Mouse (Mus musculus): ENCODE measurements around the gene Katnal1. TPM values are rescaled to one million over a fixed set of nuclear protein-coding genes. Genes with fewer than 3 reads are reported as not detected.

Katnal1 gene
- total and polyA plus RNA-seq, 2 experiments from 2014 or later = 28.1 to 33.7 TPM

DNA sequence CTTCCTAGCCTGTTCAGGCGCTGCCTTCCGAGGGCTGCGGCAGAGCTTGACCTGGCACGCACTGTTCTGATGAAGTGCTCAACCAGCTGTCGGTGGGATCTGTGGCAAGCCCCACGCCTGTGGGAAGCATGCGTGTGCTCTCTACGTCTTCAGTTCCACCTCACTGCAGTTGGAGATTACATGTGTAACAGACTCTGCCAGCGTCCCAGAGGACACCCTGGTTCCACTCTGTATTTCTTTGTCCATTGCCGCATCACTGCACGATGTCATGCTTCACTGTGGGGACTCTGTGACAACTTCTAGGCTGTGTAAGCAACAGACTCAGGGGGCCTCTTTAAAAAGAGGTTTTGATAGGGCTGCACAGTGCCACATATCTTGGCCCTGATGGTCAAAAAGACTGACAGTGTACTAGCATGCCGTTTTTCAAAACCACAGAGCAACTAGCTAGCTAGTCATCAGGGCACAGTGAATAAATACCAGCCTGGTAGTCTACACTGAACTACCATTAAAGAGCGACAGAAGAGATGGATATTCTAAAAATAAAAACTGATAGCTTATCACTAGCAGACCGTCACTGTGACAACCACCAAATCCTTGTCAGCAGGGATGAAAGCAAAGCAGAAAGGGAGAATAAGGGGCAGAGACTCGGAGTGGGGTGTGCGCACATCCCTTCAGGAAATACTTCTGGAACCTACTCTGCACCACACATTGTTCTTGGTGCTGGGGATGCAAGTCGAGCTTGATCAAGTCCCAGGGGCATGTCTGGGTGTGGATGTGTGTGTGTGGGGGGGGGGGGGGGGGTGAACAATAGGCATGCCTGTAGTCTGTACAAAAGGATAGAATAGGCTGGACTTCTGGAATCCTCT lies 20.7 kb downstream of the Katnal1 start:
- 26% methylated on average over 17 of the region's 17 CpGs for WGBS
- Histone ChIP-seq H3K9ac (replicated peaks; ENCODE audit: low read length) (no peak overlapping the region), H3K27me3 (ENCODE audit: insufficient read depth, low read length) (no peaks in the 10 kb centered on the region), H3K27ac (peak overlapping the region; percentile 62), H3K4me3 (ENCODE audit: low read length) (no peak overlapping the region), H3K9me3 (ENCODE audit: low read length) (no peaks in the 10 kb centered on the region), H3K36me3 (ENCODE audit: insufficient read depth, low read length) (peaks cover 4% of the 10 kb centered on the region; the same call in 1 of the 2 replicates), H3K4me1 (ENCODE audit: insufficient read depth, low read length) (no peaks in the 10 kb centered on the region), H3K4me2 (ENCODE audit: low read depth, low read length) (no peak overlapping the region)
- no peak for TF ChIP-seq CTCF (IDR thresholded peaks at IDR 0.05; ENCODE audit: low read depth)
- peak; percentile 60 for DNase-seq (ENCODE audit: low spot score)
- ATAC-seq = peak; percentile 74

GRCm38 (mm10) chr5:148906305-148906704 lies 22.8 kb downstream of the Katnal1 start:
- ATAC-seq (no peak), DNase-seq (ENCODE audit: low spot score) (no peak)
- Histone ChIP-seq H3K4me1 (ENCODE audit: insufficient read depth, low read length) (no peaks in the 10 kb centered on the region), H3K27ac (no peak overlapping the region), H3K4me3 (ENCODE audit: low read length) (no peak overlapping the region), H3K4me2 (ENCODE audit: low read depth, low read length) (no peak overlapping the region), H3K27me3 (ENCODE audit: insufficient read depth, low read length) (no peaks in the 10 kb centered on the region), H3K9me3 (ENCODE audit: low read length) (no peaks in the 10 kb centered on the region), H3K9ac (replicated peaks; ENCODE audit: low read length) (no peak overlapping the region), H3K36me3 (ENCODE audit: insufficient read depth, low read length) (peaks cover 8% of the 10 kb centered on the region)
- TF ChIP-seq CTCF (IDR thresholded peaks at IDR 0.05; ENCODE audit: low read depth) = no peak
- WGBS = 84% methylated on average over 4 of the region's 4 CpGs

DNA sequence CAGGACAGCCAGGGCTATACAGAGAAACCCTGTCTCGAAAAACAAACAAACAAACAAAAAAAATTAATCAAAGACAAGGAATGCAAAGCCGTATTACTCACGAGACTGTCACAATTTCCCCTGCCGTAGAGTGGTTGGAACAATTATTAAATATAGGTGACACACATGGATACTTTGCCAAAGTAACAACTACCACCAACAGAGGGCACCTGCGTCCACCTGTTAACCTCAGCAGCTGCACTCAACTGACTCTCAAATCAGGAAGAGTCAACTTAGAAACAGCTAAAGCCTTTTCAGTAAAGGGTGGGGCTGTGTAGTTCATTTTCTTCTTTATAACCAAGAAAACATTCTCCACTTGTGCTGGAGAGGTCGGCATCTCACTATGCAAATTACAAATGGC lies 24.3 kb downstream of the Katnal1 start:
- Histone ChIP-seq H3K4me3 (ENCODE audit: low read length) (no peak overlapping the region), H3K9ac (replicated peaks; ENCODE audit: low read length) (no peak overlapping the region), H3K9me3 (ENCODE audit: low read length) (no peaks in the 10 kb centered on the region), H3K27ac (no peak overlapping the region), H3K36me3 (ENCODE audit: insufficient read depth, low read length) (peaks cover 8% of the 10 kb centered on the region), H3K27me3 (ENCODE audit: insufficient read depth, low read length) (no peaks in the 10 kb centered on the region), H3K4me2 (ENCODE audit: low read depth, low read length) (no peak overlapping the region), H3K4me1 (ENCODE audit: insufficient read depth, low read length) (no peaks in the 10 kb centered on the region)
- no peak for ATAC-seq
- TF ChIP-seq CTCF (IDR thresholded peaks at IDR 0.05; ENCODE audit: low read depth) = peak; percentile 69
- WGBS = 68% methylated on average over 6 of the region's 6 CpGs
- DNase-seq (ENCODE audit: low spot score) = peak; percentile 63

DNA sequence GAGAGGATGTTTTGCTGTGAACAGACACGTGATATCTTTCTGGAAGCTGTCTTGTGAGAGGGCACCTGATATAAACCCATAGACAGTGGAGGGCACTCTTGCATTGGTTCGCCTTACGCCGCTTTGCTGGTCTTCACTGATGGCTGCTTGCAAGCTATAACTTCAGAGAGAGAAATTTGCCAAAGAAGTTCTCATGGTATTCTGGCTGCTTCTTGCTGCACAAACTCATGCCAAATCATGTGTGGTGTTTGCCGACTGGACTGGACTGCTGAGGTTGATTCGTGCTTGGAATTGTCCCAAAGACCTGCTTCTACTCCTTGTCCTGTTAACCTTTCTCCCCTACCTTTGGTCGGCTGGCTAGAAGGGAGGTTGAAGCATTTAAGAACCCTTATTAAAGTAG lies 29.8 kb downstream of the Katnal1 start:
- TF ChIP-seq CTCF (IDR thresholded peaks at IDR 0.05; ENCODE audit: low read depth) = no peak
- Histone ChIP-seq H3K27ac (no peak overlapping the region), H3K36me3 (ENCODE audit: insufficient read depth, low read length) (peaks cover 14% of the 10 kb centered on the region), H3K4me1 (ENCODE audit: insufficient read depth, low read length) (peaks cover 5% of the 10 kb centered on the region; the same call in 1 of the 2 replicates), H3K9ac (replicated peaks; ENCODE audit: low read length) (no peak overlapping the region), H3K4me3 (ENCODE audit: low read length) (no peak overlapping the region), H3K27me3 (ENCODE audit: insufficient read depth, low read length) (no peaks in the 10 kb centered on the region), H3K9me3 (ENCODE audit: low read length) (no peaks in the 10 kb centered on the region), H3K4me2 (ENCODE audit: low read depth, low read length) (no peak overlapping the region)
- no peak for ATAC-seq
- DNase-seq (ENCODE audit: low spot score) = no peak
- 89% methylated on average over 7 of the region's 7 CpGs for WGBS

GRCm38 (mm10) chr5:148897941-148898417 lies 31.1 kb downstream of the Katnal1 start:
- 36% methylated on average over 12 of the region's 12 CpGs for WGBS
- DNase-seq (ENCODE audit: low spot score) (peak; percentile 45), ATAC-seq (0 out of 2 replicates have a peak, but pooled peaks have one; percentile 44)
- Histone ChIP-seq H3K27me3 (ENCODE audit: insufficient read depth, low read length) (no peaks in the 10 kb centered on the region), H3K9ac (replicated peaks; ENCODE audit: low read length) (no peak overlapping the region), H3K36me3 (ENCODE audit: insufficient read depth, low read length) (peaks cover 12% of the 10 kb centered on the region), H3K27ac (0 out of 2 replicates have a peak overlapping the region, but pooled peaks have one; percentile 20), H3K4me2 (ENCODE audit: low read depth, low read length) (no peak overlapping the region), H3K4me1 (ENCODE audit: insufficient read depth, low read length) (peaks cover 5% of the 10 kb centered on the region; the same call in 1 of the 2 replicates), H3K4me3 (ENCODE audit: low read length) (no peak overlapping the region), H3K9me3 (ENCODE audit: low read length) (no peaks in the 10 kb centered on the region)
- no peak for TF ChIP-seq CTCF (IDR thresholded peaks at IDR 0.05; ENCODE audit: low read depth)

DNA sequence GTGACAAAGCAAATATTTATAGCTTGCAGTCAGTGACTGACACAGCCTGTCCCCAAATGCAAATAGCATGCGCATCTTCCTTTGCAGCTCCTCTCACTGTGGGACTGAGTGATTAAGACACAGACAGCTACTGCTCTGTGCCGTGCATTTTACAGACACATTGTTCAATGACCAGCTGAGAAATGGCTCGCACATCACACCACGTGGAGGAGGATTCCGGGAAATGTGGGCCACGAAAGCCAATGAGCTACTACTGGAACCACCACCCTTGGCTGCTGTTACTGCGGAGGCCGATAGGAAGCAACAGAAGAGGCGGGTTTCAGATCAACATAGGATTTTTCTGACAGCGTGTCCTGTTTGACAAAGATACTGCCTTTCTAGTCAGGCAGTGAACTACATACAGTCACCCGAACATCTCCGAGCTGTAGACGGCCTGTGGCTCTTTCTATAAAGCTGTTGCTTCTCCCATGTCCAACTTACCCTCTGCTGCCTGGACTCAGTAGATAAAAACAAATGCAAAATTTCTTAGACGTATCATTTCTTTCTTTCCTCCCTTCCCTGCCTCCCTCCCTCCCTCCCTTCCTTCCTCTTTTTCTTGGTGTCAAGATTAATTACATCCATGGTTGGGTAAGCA lies 31.9 kb downstream of the Katnal1 start:
- DNase-seq (ENCODE audit: low spot score) (peak; percentile 62), ATAC-seq (peak; percentile 85)
- Histone ChIP-seq H3K9me3 (ENCODE audit: low read length) (no peaks in the 10 kb centered on the region), H3K4me3 (ENCODE audit: low read length) (no peak overlapping the region), H3K36me3 (ENCODE audit: insufficient read depth, low read length) (peaks cover 20% of the 10 kb centered on the region), H3K4me1 (ENCODE audit: insufficient read depth, low read length) (peaks cover 5% of the 10 kb centered on the region; the same call in 1 of the 2 replicates), H3K27ac (peak overlapping the region; percentile 45; the same call in 1 of the 2 replicates), H3K9ac (replicated peaks; ENCODE audit: low read length) (no peak overlapping the region), H3K27me3 (ENCODE audit: insufficient read depth, low read length) (no peaks in the 10 kb centered on the region), H3K4me2 (ENCODE audit: low read depth, low read length) (no peak overlapping the region)
- 0 out of 2 replicates have a peak, but pooled peaks have one; percentile 27 for TF ChIP-seq CTCF (IDR thresholded peaks at IDR 0.05; ENCODE audit: low read depth)
- WGBS = 39% methylated on average over 14 of the region's 14 CpGs
